Mouse (Mus musculus) lung, adult 2 months (tissue): ENCODE measurements around the gene Sectm1b.

Experiments
- CTCF ChIP-seq: fragments of 200-500 bp; IDR thresholded peaks from 2 replicates; pipeline ENCODE4 v1.5.1; 2011; ENCODE audit warnings: mild to moderate bottlenecking, low read length, control low read depth; ENCODE audit not compliant: insufficient read depth
- POLR2A ChIP-seq: fragments of 200-500 bp; IDR thresholded peaks from 2 replicates; pipeline ENCODE4 v1.6.1; 2011; ENCODE audit warnings: low read depth, mild to moderate bottlenecking, control low read depth, low read length, borderline replicate concordance; ENCODE audit errors: extremely low read depth

DNA sequence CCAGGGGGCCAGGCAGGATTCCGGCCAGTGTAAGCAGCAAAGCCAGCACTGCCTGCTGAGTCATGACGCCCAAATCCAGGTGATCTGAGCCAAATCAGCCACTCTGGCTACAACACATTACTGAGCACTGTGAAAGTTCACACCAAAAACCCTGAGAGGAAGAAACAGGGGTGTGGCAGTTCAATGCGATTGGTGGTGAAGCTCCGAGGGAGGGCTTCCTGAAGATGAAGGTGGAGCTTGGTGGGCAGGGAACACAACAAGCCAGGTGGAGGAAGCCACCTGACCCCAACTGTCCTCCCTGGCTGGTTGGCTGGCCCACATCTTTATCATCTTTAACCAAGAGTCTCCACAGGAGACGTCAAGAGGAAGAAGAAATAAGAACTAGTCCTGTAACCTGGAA, 24.1 kb downstream of the Sectm1b start, which contains the start of gene Cd7:
- no peak for TF ChIP-seq POLR2A
- TF ChIP-seq CTCF, result no peak
